Mouse (Mus musculus): ENCODE results near the gene Mpz. TPM values are rescaled to one million over a fixed set of nuclear protein-coding genes. Genes with fewer than 3 reads are reported as not detected.
"Not testable (repeated sequence)": the region's sequence is repeated elsewhere in the genome, so short reads cannot be mapped to it uniquely, and the experiment has no call there.

The Mpz gene
- polyA plus RNA-seq, 1 experiment from 2014 or later = not detected

GRCm38 (mm10) chr1:171129251-171129650 is 21.3 kb upstream of the Mpz start:
- H3K9me3 ChIP-seq (replicated peaks) = no peaks in the 10 kb centered on the region
- H3K9ac ChIP-seq = no peak overlapping the region
- no peak overlapping the region for H3K4me3 ChIP-seq (replicated peaks)
- H3K4me1 ChIP-seq (replicated peaks) = peaks cover 18% of the 10 kb centered on the region
- no peak; the same call in 1 of the 2 replicates for ATAC-seq (ENCODE audit: insufficient read depth)
- WGBS (ENCODE audit: insufficient replicate concordance) = 73% methylated on average over 7 of the region's 7 CpGs
- H3K27ac ChIP-seq (replicated peaks) = no peak overlapping the region
- H3K27me3 ChIP-seq = no peaks in the 10 kb centered on the region
- H3K4me2 ChIP-seq = no peak overlapping the region
- peaks cover 70% of the 10 kb centered on the region for H3K36me3 ChIP-seq (replicated peaks)

- ATAC-seq (ENCODE audit: insufficient read depth) = no peak
- Histone ChIP-seq H3K9me3 (replicated peaks) (no peaks in the 10 kb centered on the region), H3K4me1 (replicated peaks) (peaks cover 12% of the 10 kb centered on the region), H3K27me3 (no peaks in the 10 kb centered on the region), H3K9ac (no peak overlapping the region), H3K36me3 (replicated peaks) (peaks cover 87% of the 10 kb centered on the region), H3K4me3 (replicated peaks) (no peak overlapping the region), H3K27ac (replicated peaks) (no peak overlapping the region), H3K4me2 (no peak overlapping the region)
- 77% methylated on average over 1 of the region's 1 CpGs for WGBS (ENCODE audit: insufficient replicate concordance)
Measured at GRCm38 (mm10) chr1:171130971-171131370, 19.5 kb upstream of the Mpz start.

- peaks cover 86% of the 10 kb centered on the region for H3K36me3 ChIP-seq (replicated peaks)
- 83% methylated on average over 2 of the region's 2 CpGs for WGBS (ENCODE audit: insufficient replicate concordance)
Measured at GRCm38 (mm10) chr1:171135600-171135999, 14.9 kb upstream of the Mpz start.

GRCm38 (mm10) chr1:171137486-171138155 is 12.9 kb upstream of the Mpz start:
- not testable (repeated sequence) for ATAC-seq (ENCODE audit: insufficient read depth); H3K4me2 ChIP-seq; H3K9ac ChIP-seq; H3K27ac ChIP-seq (replicated peaks); H3K27me3 ChIP-seq; H3K4me1 ChIP-seq (replicated peaks); H3K4me3 ChIP-seq (replicated peaks); H3K9me3 ChIP-seq (replicated peaks)
- WGBS (ENCODE audit: insufficient replicate concordance) = 84% methylated on average over 8 of the region's 8 CpGs
- peaks cover 88% of the 10 kb centered on the region for H3K36me3 ChIP-seq (replicated peaks)

More at GRCm38 (mm10) chr1:171135600-171135999, 14.9 kb upstream of the Mpz start:
- no peaks in the 10 kb centered on the region for H3K27me3 ChIP-seq
- H3K27ac ChIP-seq (replicated peaks) = no peak overlapping the region
- no peak overlapping the region for H3K9ac ChIP-seq
- H3K9me3 ChIP-seq (replicated peaks) = no peaks in the 10 kb centered on the region
- no peak for ATAC-seq (ENCODE audit: insufficient read depth)
- no peak overlapping the region for H3K4me2 ChIP-seq
- peaks cover 13% of the 10 kb centered on the region for H3K4me1 ChIP-seq (replicated peaks)
- no peak overlapping the region for H3K4me3 ChIP-seq (replicated peaks)

- not testable (repeated sequence) for H3K9ac ChIP-seq; H3K9me3 ChIP-seq (replicated peaks); H3K27ac ChIP-seq (replicated peaks); ATAC-seq (ENCODE audit: insufficient read depth); H3K4me3 ChIP-seq (replicated peaks); H3K27me3 ChIP-seq; H3K4me1 ChIP-seq (replicated peaks); H3K4me2 ChIP-seq
- WGBS (ENCODE audit: insufficient replicate concordance) = 75% methylated on average over 11 of the region's 11 CpGs
- peaks cover 65% of the 10 kb centered on the region for H3K36me3 ChIP-seq (replicated peaks)
Measured at GRCm38 (mm10) chr1:171142981-171143380, 7.5 kb upstream of the Mpz start.

- peaks cover 2% of the 10 kb centered on the region for H3K36me3 ChIP-seq (replicated peaks)
- peak overlapping the region; percentile 78 for H3K27ac ChIP-seq (replicated peaks)
- H3K4me2 ChIP-seq = peak overlapping the region; percentile 90
- H3K4me1 ChIP-seq (replicated peaks) = peaks cover 40% of the 10 kb centered on the region
- WGBS (ENCODE audit: insufficient replicate concordance) = 10% methylated on average over 18 of the region's 18 CpGs
- peak overlapping the region; percentile 60 for H3K9ac ChIP-seq
- ATAC-seq (ENCODE audit: insufficient read depth) = peak; percentile 53
- peak overlapping the region; percentile 88 for H3K4me3 ChIP-seq (replicated peaks)
- no peaks in the 10 kb centered on the region for H3K9me3 ChIP-seq (replicated peaks)
- peaks cover 17% of the 10 kb centered on the region for H3K27me3 ChIP-seq
Measured at GRCm38 (mm10) chr1:171150838-171151391, 404 bp downstream of the Mpz start.

GRCm38 (mm10) chr1:171151966-171152365 is 1.5 kb downstream of the Mpz start:
- ATAC-seq (ENCODE audit: insufficient read depth) = no peak
- H3K4me1 ChIP-seq (replicated peaks) = peaks cover 40% of the 10 kb centered on the region
- no peak overlapping the region for H3K4me3 ChIP-seq (replicated peaks)
- no peak overlapping the region for H3K9ac ChIP-seq
- H3K27ac ChIP-seq (replicated peaks) = no peak overlapping the region
- no peaks in the 10 kb centered on the region for H3K36me3 ChIP-seq (replicated peaks)
- no peak overlapping the region for H3K4me2 ChIP-seq
- H3K27me3 ChIP-seq = peaks cover 28% of the 10 kb centered on the region
- 79% methylated on average over 4 of the region's 4 CpGs for WGBS (ENCODE audit: insufficient replicate concordance)
- H3K9me3 ChIP-seq (replicated peaks) = no peaks in the 10 kb centered on the region

GRCm38 (mm10) chr1:171156644-171157043 is 6.1 kb downstream of the Mpz start:
- ATAC-seq (ENCODE audit: insufficient read depth) = no peak
- H3K9me3 ChIP-seq (replicated peaks) = no peaks in the 10 kb centered on the region
- no peak overlapping the region for H3K27ac ChIP-seq (replicated peaks)
- no peaks in the 10 kb centered on the region for H3K36me3 ChIP-seq (replicated peaks)
- no peak overlapping the region for H3K4me3 ChIP-seq (replicated peaks)
- H3K4me2 ChIP-seq = no peak overlapping the region
- H3K4me1 ChIP-seq (replicated peaks) = peaks cover 25% of the 10 kb centered on the region
- 36% methylated on average over 3 of the region's 3 CpGs for WGBS (ENCODE audit: insufficient replicate concordance)
- peaks cover 65% of the 10 kb centered on the region for H3K27me3 ChIP-seq
- no peak overlapping the region for H3K9ac ChIP-seq

- H3K4me1 ChIP-seq (replicated peaks) = peaks cover 18% of the 10 kb centered on the region
- H3K9ac ChIP-seq = no peak overlapping the region
- no peaks in the 10 kb centered on the region for H3K9me3 ChIP-seq (replicated peaks)
- H3K27me3 ChIP-seq = peaks cover 66% of the 10 kb centered on the region
- ATAC-seq (ENCODE audit: insufficient read depth) = no peak
- H3K36me3 ChIP-seq (replicated peaks) = no peaks in the 10 kb centered on the region
- no peak overlapping the region for H3K4me2 ChIP-seq
- H3K27ac ChIP-seq (replicated peaks) = no peak overlapping the region
- H3K4me3 ChIP-seq (replicated peaks) = no peak overlapping the region
Measured at GRCm38 (mm10) chr1:171157965-171158364, 7.5 kb downstream of the Mpz start.

GRCm38 (mm10) chr1:171159485-171159975 is 9.0 kb downstream of the Mpz start:
- no peak overlapping the region for H3K27ac ChIP-seq (replicated peaks)
- peaks cover 18% of the 10 kb centered on the region for H3K4me1 ChIP-seq (replicated peaks)
- H3K9me3 ChIP-seq (replicated peaks) = no peaks in the 10 kb centered on the region
- ATAC-seq (ENCODE audit: insufficient read depth) = peak; percentile 53
- no peaks in the 10 kb centered on the region for H3K36me3 ChIP-seq (replicated peaks)
- H3K9ac ChIP-seq = no peak overlapping the region
- H3K4me3 ChIP-seq (replicated peaks) = no peak overlapping the region
- peak overlapping the region; percentile 52 for H3K4me2 ChIP-seq
- WGBS (ENCODE audit: insufficient replicate concordance) = 3% methylated on average over 15 of the region's 15 CpGs
- H3K27me3 ChIP-seq = peaks cover 66% of the 10 kb centered on the region

- Histone ChIP-seq H3K36me3 (replicated peaks) (no peaks in the 10 kb centered on the region), H3K4me1 (replicated peaks) (peaks cover 18% of the 10 kb centered on the region), H3K27me3 (peaks cover 54% of the 10 kb centered on the region), H3K9ac (no peak overlapping the region), H3K9me3 (replicated peaks) (no peaks in the 10 kb centered on the region), H3K27ac (replicated peaks) (no peak overlapping the region), H3K4me3 (replicated peaks) (no peak overlapping the region), H3K4me2 (no peak overlapping the region)
- WGBS (ENCODE audit: insufficient replicate concordance) = 71% methylated on average over 3 of the region's 3 CpGs
- no peak for ATAC-seq (ENCODE audit: insufficient read depth)
Measured at GRCm38 (mm10) chr1:171162526-171162925, 12.0 kb downstream of the Mpz start.

Measured in liver, embryonic 15.5 days (tissue).